Mouse (Mus musculus): Measurements from ENCODE around the gene Mpzl2. TPM values are rescaled to one million over a fixed set of nuclear protein-coding genes. Genes with fewer than 3 reads are reported as not detected.
A peak's percentile ranks its signal among the peaks of the same experiment; 100 is the strongest.

The Mpzl2 gene
- total RNA-seq (2014; rRNA removed) (24.2 and 29.9 TPM in 2 replicates), polyA plus RNA-seq (2012; rRNA removed) (20.5 and 34.0 TPM in 2 replicates)

- peak within 1 kb of the TSS; percentile 100 for H3K27ac ChIP-seq (replicated peaks; ENCODE audit: insufficient read depth, low read depth, low read length)
- 48% methylated on average over 5 of the region's 5 CpGs for WGBS
Observed at GRCm38 (mm10) chr9:45039499-45039898, at the start of gene Mpzl2. TSS of gene Mpzl2 (plus strand) at chr9:45039799.

GRCm38 (mm10) chr9:44991821-44992220 is 47.8 kb upstream of the Mpzl2 start:
- no peak for TF ChIP-seq POLR2A (IDR thresholded peaks at IDR 0.05; ENCODE audit: extremely low read depth, insufficient read depth, low read length)
- no peak for TF ChIP-seq CTCF (IDR thresholded peaks at IDR 0.05; ENCODE audit: low read depth, low read length)
- H3K79me2 ChIP-seq (ENCODE audit: control insufficient read depth, insufficient read depth, low read length) = no peaks in the 10 kb centered on the region
- H3K27ac ChIP-seq (replicated peaks; ENCODE audit: insufficient read depth, low read depth, low read length) = no peak overlapping the region
- no peaks in the 10 kb centered on the region for H3K36me3 ChIP-seq (ENCODE audit: control insufficient read depth, insufficient read depth, low read length)
- H3K9ac ChIP-seq (ENCODE audit: low read depth, low read length) = no peak overlapping the region
- H3K27me3 ChIP-seq (ENCODE audit: control insufficient read depth, insufficient read depth, low read length) = no peaks in the 10 kb centered on the region
- 74% methylated on average over 2 of the region's 2 CpGs for WGBS
- DNase-seq (ENCODE audit: extremely low read depth, low read depth, low spot score) = no peak
- H3K4me3 ChIP-seq (ENCODE audit: insufficient read depth, low read depth, low read length) = no peak overlapping the region
- H3K4me1 ChIP-seq (ENCODE audit: control insufficient read depth, insufficient read depth, low read length) = no peaks in the 10 kb centered on the region

More at GRCm38 (mm10) chr9:45039499-45039898, at the start of gene Mpzl2:
- Histone ChIP-seq H3K9ac (ENCODE audit: low read depth, low read length) (peak within 1 kb of the TSS; percentile 76), H3K4me1 (ENCODE audit: control insufficient read depth, insufficient read depth, low read length) (peaks cover 6% of the 10 kb centered on the region; the same call in 1 of the 2 replicates), H3K79me2 (ENCODE audit: control insufficient read depth, insufficient read depth, low read length) (no peaks in the 10 kb centered on the region; the same call in 1 of the 2 replicates), H3K36me3 (ENCODE audit: control insufficient read depth, insufficient read depth, low read length) (peaks cover 1% of the 10 kb centered on the region; the same call in 1 of the 2 replicates), H3K4me3 (ENCODE audit: insufficient read depth, low read depth, low read length) (peak within 1 kb of the TSS; percentile 58), H3K27me3 (ENCODE audit: control insufficient read depth, insufficient read depth, low read length) (no peaks in the 10 kb centered on the region)
- TF ChIP-seq CTCF (IDR thresholded peaks at IDR 0.05; ENCODE audit: low read depth, low read length) = no peak
- no peak for TF ChIP-seq POLR2A (IDR thresholded peaks at IDR 0.05; ENCODE audit: extremely low read depth, insufficient read depth, low read length)
- peak; percentile 11 for DNase-seq (ENCODE audit: extremely low read depth, low read depth, low spot score)

GRCm38 (mm10) chr9:44992271-44992670 is 47.3 kb upstream of the Mpzl2 start:
- no peak overlapping the region for H3K4me3 ChIP-seq (ENCODE audit: insufficient read depth, low read depth, low read length)
- no peak overlapping the region for H3K9ac ChIP-seq (ENCODE audit: low read depth, low read length)
- no peak overlapping the region for H3K27ac ChIP-seq (replicated peaks; ENCODE audit: insufficient read depth, low read depth, low read length)
- H3K79me2 ChIP-seq (ENCODE audit: control insufficient read depth, insufficient read depth, low read length) = no peaks in the 10 kb centered on the region
- H3K36me3 ChIP-seq (ENCODE audit: control insufficient read depth, insufficient read depth, low read length) = no peaks in the 10 kb centered on the region
- H3K27me3 ChIP-seq (ENCODE audit: control insufficient read depth, insufficient read depth, low read length) = no peaks in the 10 kb centered on the region
- DNase-seq (ENCODE audit: extremely low read depth, low read depth, low spot score) = no peak
- H3K4me1 ChIP-seq (ENCODE audit: control insufficient read depth, insufficient read depth, low read length) = no peaks in the 10 kb centered on the region
- no peak for TF ChIP-seq POLR2A (IDR thresholded peaks at IDR 0.05; ENCODE audit: extremely low read depth, insufficient read depth, low read length)
- TF ChIP-seq CTCF (IDR thresholded peaks at IDR 0.05; ENCODE audit: low read depth, low read length) = no peak

DNA sequence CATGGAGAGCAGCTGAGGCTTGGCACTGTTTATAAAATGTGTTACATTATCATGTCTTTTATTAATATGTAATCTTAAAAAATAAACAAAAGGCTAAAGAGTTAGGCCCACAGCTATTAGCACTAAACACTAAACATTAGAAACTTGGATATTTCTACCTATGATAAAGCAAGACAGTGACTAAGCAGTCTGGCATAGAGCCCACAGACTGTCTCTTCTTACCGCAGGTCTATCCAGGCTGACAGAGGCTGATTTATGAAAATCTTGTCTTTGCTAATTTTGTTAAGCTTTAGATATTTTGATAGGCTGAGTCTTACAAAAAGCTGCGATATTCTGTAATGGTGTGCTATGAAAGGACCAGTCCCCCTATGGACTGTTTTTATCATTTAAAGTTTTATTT is 46.3 kb upstream of the Mpzl2 start:
- no peak overlapping the region for H3K4me3 ChIP-seq (ENCODE audit: insufficient read depth, low read depth, low read length)
- no peaks in the 10 kb centered on the region for H3K27me3 ChIP-seq (ENCODE audit: control insufficient read depth, insufficient read depth, low read length)
- H3K9ac ChIP-seq (ENCODE audit: low read depth, low read length) = no peak overlapping the region
- no peaks in the 10 kb centered on the region for H3K79me2 ChIP-seq (ENCODE audit: control insufficient read depth, insufficient read depth, low read length)
- no peaks in the 10 kb centered on the region for H3K36me3 ChIP-seq (ENCODE audit: control insufficient read depth, insufficient read depth, low read length)
- WGBS = 83% methylated on average over 2 of the region's 2 CpGs
- TF ChIP-seq CTCF (IDR thresholded peaks at IDR 0.05; ENCODE audit: low read depth, low read length) (no peak), POLR2A (IDR thresholded peaks at IDR 0.05; ENCODE audit: extremely low read depth, insufficient read depth, low read length) (no peak)
- DNase-seq (ENCODE audit: extremely low read depth, low read depth, low spot score) = no peak
- H3K4me1 ChIP-seq (ENCODE audit: control insufficient read depth, insufficient read depth, low read length) = no peaks in the 10 kb centered on the region
- H3K27ac ChIP-seq (replicated peaks; ENCODE audit: insufficient read depth, low read depth, low read length) = no peak overlapping the region

GRCm38 (mm10) chr9:44994962-44995361 is 44.6 kb upstream of the Mpzl2 start:
- Histone ChIP-seq H3K9ac (ENCODE audit: low read depth, low read length) (no peak overlapping the region), H3K79me2 (ENCODE audit: control insufficient read depth, insufficient read depth, low read length) (no peaks in the 10 kb centered on the region), H3K4me3 (ENCODE audit: insufficient read depth, low read depth, low read length) (no peak overlapping the region), H3K36me3 (ENCODE audit: control insufficient read depth, insufficient read depth, low read length) (no peaks in the 10 kb centered on the region), H3K27me3 (ENCODE audit: control insufficient read depth, insufficient read depth, low read length) (no peaks in the 10 kb centered on the region), H3K4me1 (ENCODE audit: control insufficient read depth, insufficient read depth, low read length) (no peaks in the 10 kb centered on the region), H3K27ac (replicated peaks; ENCODE audit: insufficient read depth, low read depth, low read length) (no peak overlapping the region)
- no peak for DNase-seq (ENCODE audit: extremely low read depth, low read depth, low spot score)
- WGBS = 69% methylated on average over 4 of the region's 4 CpGs
- no peak for TF ChIP-seq POLR2A (IDR thresholded peaks at IDR 0.05; ENCODE audit: extremely low read depth, insufficient read depth, low read length)
- no peak for TF ChIP-seq CTCF (IDR thresholded peaks at IDR 0.05; ENCODE audit: low read depth, low read length)

- Histone ChIP-seq H3K36me3 (ENCODE audit: control insufficient read depth, insufficient read depth, low read length) (no peaks in the 10 kb centered on the region), H3K27me3 (ENCODE audit: control insufficient read depth, insufficient read depth, low read length) (no peaks in the 10 kb centered on the region), H3K27ac (replicated peaks; ENCODE audit: insufficient read depth, low read depth, low read length) (no peak overlapping the region), H3K4me1 (ENCODE audit: control insufficient read depth, insufficient read depth, low read length) (no peaks in the 10 kb centered on the region), H3K79me2 (ENCODE audit: control insufficient read depth, insufficient read depth, low read length) (no peaks in the 10 kb centered on the region), H3K9ac (ENCODE audit: low read depth, low read length) (no peak overlapping the region), H3K4me3 (ENCODE audit: insufficient read depth, low read depth, low read length) (no peak overlapping the region)
- 94% methylated on average over 7 of the region's 7 CpGs for WGBS
- TF ChIP-seq CTCF (IDR thresholded peaks at IDR 0.05; ENCODE audit: low read depth, low read length) (no peak), POLR2A (IDR thresholded peaks at IDR 0.05; ENCODE audit: extremely low read depth, insufficient read depth, low read length) (no peak)
- DNase-seq (ENCODE audit: extremely low read depth, low read depth, low spot score) = no peak
Observed at GRCm38 (mm10) chr9:44996590-44996989, 43.0 kb upstream of the Mpzl2 start.

Measured in liver, adult 2 months (tissue).